Mouse (Mus musculus): Measurements from ENCODE around the gene Ndufs5.

The Ndufs5 gene

GRCm38 (mm10) chr4:123687025-123687781 is 30.8 kb downstream of the Ndufs5 start:
- peak; percentile 18 for DNase-seq (ENCODE audit: low read depth, low spot score)

- DNase-seq (ENCODE audit: low read depth, low spot score), result peak; percentile 43
Measured at GRCm38 (mm10) chr4:123686368-123687024, 31.5 kb downstream of the Ndufs5 start.

- DNase-seq (ENCODE audit: low read depth, low spot score), result peak; percentile 18
Measured at GRCm38 (mm10) chr4:123685506-123686242, 32.3 kb downstream of the Ndufs5 start.

GRCm38 (mm10) chr4:123685046-123685445 is 33.0 kb downstream of the Ndufs5 start:
- no peak for DNase-seq (ENCODE audit: low read depth, low spot score)

- DNase-seq (ENCODE audit: low read depth, low spot score), result no peak
Measured at GRCm38 (mm10) chr4:123684260-123684659, 33.7 kb downstream of the Ndufs5 start, which contains the start of gene Macf1. Gene Macf1 (minus strand): TSS chr4:123684360.

- no peak for DNase-seq (ENCODE audit: low read depth, low spot score)
Measured at GRCm38 (mm10) chr4:123682291-123682690, 35.7 kb downstream of the Ndufs5 start.

- no peak for DNase-seq (ENCODE audit: low read depth, low spot score)
Measured at GRCm38 (mm10) chr4:123680962-123681361, 37.0 kb downstream of the Ndufs5 start.

GRCm38 (mm10) chr4:123677060-123677804 is 40.8 kb downstream of the Ndufs5 start:
- DNase-seq (ENCODE audit: low read depth, low spot score), result no peak

- peak; percentile 77 for DNase-seq (ENCODE audit: low read depth, low spot score)
Measured at GRCm38 (mm10) chr4:123670598-123670997, 47.4 kb downstream of the Ndufs5 start.

GRCm38 (mm10) chr4:123669696-123670095 is 48.3 kb downstream of the Ndufs5 start:
- peak; percentile 72 for DNase-seq (ENCODE audit: low read depth, low spot score)

GRCm38 (mm10) chr4:123667260-123667867 is 50.6 kb downstream of the Ndufs5 start:
- DNase-seq (ENCODE audit: low read depth, low spot score), result peak; percentile 93

- DNase-seq (ENCODE audit: low read depth, low spot score), result peak; percentile 77
Measured at GRCm38 (mm10) chr4:123666517-123666916, 51.5 kb downstream of the Ndufs5 start.

GRCm38 (mm10) chr4:123665681-123666278 is 52.2 kb downstream of the Ndufs5 start:
- no peak for DNase-seq (ENCODE audit: low read depth, low spot score)

GRCm38 (mm10) chr4:123664951-123665661 is 52.9 kb downstream of the Ndufs5 start:
- peak; percentile 76 for DNase-seq (ENCODE audit: low read depth, low spot score)

- DNase-seq (ENCODE audit: low read depth, low spot score), result peak; percentile 41
Measured at GRCm38 (mm10) chr4:123664021-123664950, 53.7 kb downstream of the Ndufs5 start.

- DNase-seq (ENCODE audit: low read depth, low spot score), result peak; percentile 48
Measured at GRCm38 (mm10) chr4:123663688-123663965, 54.4 kb downstream of the Ndufs5 start.

GRCm38 (mm10) chr4:123662914-123663687 is 54.9 kb downstream of the Ndufs5 start:
- peak; percentile 88 for DNase-seq (ENCODE audit: low read depth, low spot score)
